Mouse (Mus musculus): ENCODE data around the gene Clmn. TPM values are rescaled to one million over a fixed set of nuclear protein-coding genes. Genes with fewer than 3 reads are reported as not detected.

The Clmn gene
- polyA plus RNA-seq, 1 experiment from 2014 or later = 8.8 TPM

DNA sequence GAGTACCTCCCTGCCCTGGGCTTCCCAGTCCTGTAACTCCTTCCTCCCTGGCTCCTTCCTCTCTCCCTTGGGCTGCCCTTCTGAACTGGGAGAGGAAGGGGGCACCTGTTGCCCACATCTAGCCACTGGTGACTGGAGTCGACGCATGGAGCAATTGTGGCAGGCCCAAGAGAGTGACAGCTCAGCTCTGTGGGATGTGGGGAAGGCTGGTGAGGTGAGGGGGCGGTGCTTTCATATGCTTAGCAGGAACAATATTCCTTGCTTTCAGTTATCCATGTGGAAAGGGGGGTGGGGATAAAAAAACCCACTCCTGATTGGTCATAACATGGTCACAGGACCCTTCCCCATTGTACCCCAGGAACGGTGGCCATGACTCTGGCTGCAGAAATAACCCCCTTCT lies 19.9 kb downstream of the Clmn start:
- WGBS = 59% methylated on average over 4 of the region's 4 CpGs
- no peak for ATAC-seq
- Histone ChIP-seq H3K4me2 (replicated peaks; ENCODE audit: low read depth) (peak overlapping the region; percentile 65), H3K36me3 (ENCODE audit: control insufficient read depth, insufficient read depth) (no peaks in the 10 kb centered on the region; the same call in 1 of the 2 replicates), H3K4me1 (replicated peaks; ENCODE audit: control insufficient read depth, insufficient read depth, low read length) (peaks cover 18% of the 10 kb centered on the region; the same call in 1 of the 2 replicates), H3K27ac (ENCODE audit: low read depth, low read length) (peak overlapping the region; percentile 77), H3K27me3 (replicated peaks; ENCODE audit: control insufficient read depth, insufficient read depth, low read length) (no peaks in the 10 kb centered on the region), H3K9me3 (ENCODE audit: control insufficient read depth) (no peaks in the 10 kb centered on the region), H3K4me3 (ENCODE audit: low read depth, low read length) (no peak overlapping the region), H3K9ac (ENCODE audit: low read depth, low read length) (no peak overlapping the region)
- no peak for TF ChIP-seq CTCF (IDR thresholded peaks at IDR 0.05; ENCODE audit: low read depth)

DNA sequence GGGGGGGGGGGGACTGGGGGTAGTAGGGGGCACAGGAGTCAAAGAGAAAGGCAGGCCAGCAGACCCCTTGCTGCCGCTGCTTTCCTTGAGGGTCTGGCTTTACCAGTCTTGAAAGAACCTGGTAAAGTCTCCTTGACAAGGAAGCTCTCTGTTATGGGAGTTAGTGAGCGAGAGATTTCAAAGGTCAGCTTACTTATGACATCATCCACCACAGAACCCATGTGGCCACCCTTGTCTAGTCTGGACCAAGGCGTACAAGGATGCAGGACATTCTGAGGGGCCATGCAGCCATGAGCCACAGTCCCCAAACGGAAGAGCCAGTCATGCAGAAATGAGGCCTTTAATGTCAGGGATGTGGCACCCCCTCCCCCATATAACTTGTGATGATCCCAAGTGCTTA lies 20.6 kb downstream of the Clmn start:
- Histone ChIP-seq H3K36me3 (ENCODE audit: control insufficient read depth, insufficient read depth) (no peaks in the 10 kb centered on the region; the same call in 1 of the 2 replicates), H3K4me2 (replicated peaks; ENCODE audit: low read depth) (no peak overlapping the region), H3K4me1 (replicated peaks; ENCODE audit: control insufficient read depth, insufficient read depth, low read length) (peaks cover 18% of the 10 kb centered on the region; the same call in 1 of the 2 replicates), H3K4me3 (ENCODE audit: low read depth, low read length) (no peak overlapping the region), H3K27me3 (replicated peaks; ENCODE audit: control insufficient read depth, insufficient read depth, low read length) (no peaks in the 10 kb centered on the region), H3K9ac (ENCODE audit: low read depth, low read length) (no peak overlapping the region), H3K27ac (ENCODE audit: low read depth, low read length) (peak overlapping the region; percentile 77; the same call in 1 of the 2 replicates), H3K9me3 (ENCODE audit: control insufficient read depth) (no peaks in the 10 kb centered on the region)
- 38% methylated on average over 4 of the region's 4 CpGs for WGBS
- no peak for TF ChIP-seq CTCF (IDR thresholded peaks at IDR 0.05; ENCODE audit: low read depth)
- ATAC-seq = peak; percentile 57

DNA sequence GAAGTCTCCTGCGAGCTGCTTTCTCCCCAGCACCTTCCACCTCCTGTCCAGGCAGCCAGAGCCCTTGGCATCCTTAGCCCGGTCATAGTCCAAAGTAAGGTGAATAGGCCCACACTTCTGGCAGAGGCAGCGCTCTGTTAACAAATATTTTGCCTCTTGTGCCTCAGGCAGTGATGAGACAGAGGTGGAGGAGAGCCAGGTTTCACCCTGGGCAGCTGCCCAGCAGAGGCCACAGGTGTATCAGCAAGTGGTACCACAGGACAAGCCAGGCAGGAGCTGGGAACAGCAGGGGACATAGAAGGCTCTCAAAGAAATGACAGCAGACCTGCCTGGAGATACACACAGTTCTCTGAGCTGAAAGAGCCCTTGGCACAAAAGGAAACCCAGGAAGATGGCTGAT lies 23.6 kb downstream of the Clmn start:
- TF ChIP-seq CTCF (IDR thresholded peaks at IDR 0.05; ENCODE audit: low read depth) = no peak
- Histone ChIP-seq H3K4me2 (replicated peaks; ENCODE audit: low read depth) (no peak overlapping the region), H3K36me3 (ENCODE audit: control insufficient read depth, insufficient read depth) (no peaks in the 10 kb centered on the region), H3K27ac (ENCODE audit: low read depth, low read length) (no peak overlapping the region), H3K27me3 (replicated peaks; ENCODE audit: control insufficient read depth, insufficient read depth, low read length) (no peaks in the 10 kb centered on the region), H3K4me1 (replicated peaks; ENCODE audit: control insufficient read depth, insufficient read depth, low read length) (peaks cover 23% of the 10 kb centered on the region), H3K4me3 (ENCODE audit: low read depth, low read length) (no peak overlapping the region), H3K9ac (ENCODE audit: low read depth, low read length) (no peak overlapping the region), H3K9me3 (ENCODE audit: control insufficient read depth) (no peaks in the 10 kb centered on the region)
- ATAC-seq = no peak
- WGBS = 80% methylated on average over 3 of the region's 3 CpGs

DNA sequence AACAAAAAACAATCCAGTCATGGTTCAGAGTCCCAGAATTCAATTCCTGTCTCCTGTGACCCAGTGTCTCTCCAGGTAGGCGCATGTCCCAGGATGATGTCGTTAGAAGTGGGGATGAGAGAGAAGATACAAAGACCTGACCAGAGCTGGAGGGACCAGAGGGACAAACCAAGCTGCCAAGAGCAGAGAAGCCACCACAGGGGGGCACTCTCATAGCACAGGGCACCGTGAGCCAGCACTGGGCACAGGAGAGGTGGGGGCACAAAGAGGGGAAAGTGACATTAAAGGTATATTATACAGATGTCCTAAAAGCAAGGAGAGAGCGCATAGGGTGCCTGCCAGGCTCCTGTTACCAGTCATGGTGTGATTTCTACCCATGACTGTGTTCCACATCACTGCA lies 25.9 kb downstream of the Clmn start:
- Histone ChIP-seq H3K36me3 (ENCODE audit: control insufficient read depth, insufficient read depth) (no peaks in the 10 kb centered on the region), H3K9ac (ENCODE audit: low read depth, low read length) (no peak overlapping the region), H3K9me3 (ENCODE audit: control insufficient read depth) (no peaks in the 10 kb centered on the region), H3K4me3 (ENCODE audit: low read depth, low read length) (no peak overlapping the region), H3K4me2 (replicated peaks; ENCODE audit: low read depth) (no peak overlapping the region), H3K27me3 (replicated peaks; ENCODE audit: control insufficient read depth, insufficient read depth, low read length) (no peaks in the 10 kb centered on the region), H3K27ac (ENCODE audit: low read depth, low read length) (no peak overlapping the region), H3K4me1 (replicated peaks; ENCODE audit: control insufficient read depth, insufficient read depth, low read length) (peaks cover 14% of the 10 kb centered on the region)
- TF ChIP-seq CTCF (IDR thresholded peaks at IDR 0.05; ENCODE audit: low read depth) = peak; percentile 70
- WGBS = 71% methylated on average over 4 of the region's 4 CpGs
- no peak for ATAC-seq

DNA sequence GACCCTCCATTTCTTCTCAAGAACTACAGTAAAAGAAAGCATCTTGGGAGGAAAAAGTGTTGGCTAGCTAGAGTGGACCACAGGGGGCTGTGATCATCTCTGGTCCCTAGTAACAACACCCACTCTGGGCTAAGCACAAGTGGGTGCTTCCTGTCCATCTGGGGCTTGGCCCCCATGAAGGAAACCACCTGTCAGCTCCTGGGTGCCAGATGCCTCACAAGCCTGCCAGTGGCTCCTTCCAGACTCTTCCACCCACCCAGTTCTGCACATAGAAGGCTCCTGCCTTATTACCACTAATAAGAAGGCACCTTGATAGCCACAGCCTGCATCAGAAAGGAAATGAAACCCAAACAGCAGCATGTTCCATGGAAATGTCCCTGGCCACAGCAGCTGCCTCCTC lies 26.4 kb downstream of the Clmn start:
- Histone ChIP-seq H3K4me2 (replicated peaks; ENCODE audit: low read depth) (no peak overlapping the region), H3K4me3 (ENCODE audit: low read depth, low read length) (no peak overlapping the region), H3K4me1 (replicated peaks; ENCODE audit: control insufficient read depth, insufficient read depth, low read length) (peaks cover 14% of the 10 kb centered on the region), H3K36me3 (ENCODE audit: control insufficient read depth, insufficient read depth) (no peaks in the 10 kb centered on the region), H3K27me3 (replicated peaks; ENCODE audit: control insufficient read depth, insufficient read depth, low read length) (no peaks in the 10 kb centered on the region), H3K9ac (ENCODE audit: low read depth, low read length) (no peak overlapping the region), H3K27ac (ENCODE audit: low read depth, low read length) (no peak overlapping the region), H3K9me3 (ENCODE audit: control insufficient read depth) (no peaks in the 10 kb centered on the region)
- TF ChIP-seq CTCF (IDR thresholded peaks at IDR 0.05; ENCODE audit: low read depth) = no peak
- ATAC-seq = no peak

DNA sequence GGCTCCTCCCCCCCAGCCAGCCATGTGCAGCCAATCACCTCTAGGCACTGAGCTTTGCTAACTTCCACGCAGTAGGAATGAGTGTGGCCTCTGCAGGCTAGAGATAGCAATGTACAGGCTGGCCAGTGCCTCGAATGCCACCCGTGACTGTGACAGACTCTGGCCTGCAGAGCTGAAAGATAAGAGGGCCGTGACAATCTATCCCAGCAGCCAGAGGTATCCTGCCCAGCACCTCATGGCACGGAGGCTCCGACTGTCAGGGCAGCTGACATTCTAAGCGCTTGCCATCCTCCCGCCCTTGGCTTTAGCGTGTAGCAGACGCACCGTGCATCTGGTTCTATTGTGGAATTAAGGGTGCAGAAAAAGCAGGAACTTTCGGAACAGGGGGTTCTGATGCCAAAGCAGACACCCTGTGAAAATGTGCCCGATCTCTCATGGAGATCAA lies 26.9 kb downstream of the Clmn start:
- no peak overlapping the region for H3K4me2 ChIP-seq (replicated peaks; ENCODE audit: low read depth)
- H3K4me1 ChIP-seq (replicated peaks; ENCODE audit: control insufficient read depth, insufficient read depth, low read length) = peaks cover 14% of the 10 kb centered on the region
- H3K9me3 ChIP-seq (ENCODE audit: control insufficient read depth) = no peaks in the 10 kb centered on the region
- no peak overlapping the region for H3K4me3 ChIP-seq (ENCODE audit: low read depth, low read length)
- no peaks in the 10 kb centered on the region for H3K27me3 ChIP-seq (replicated peaks; ENCODE audit: control insufficient read depth, insufficient read depth, low read length)
- H3K27ac ChIP-seq (ENCODE audit: low read depth, low read length) = no peak overlapping the region
- WGBS = 70% methylated on average over 13 of the region's 13 CpGs
- TF ChIP-seq CTCF (IDR thresholded peaks at IDR 0.05; ENCODE audit: low read depth) = no peak
- peak; percentile 12; the same call in 1 of the 2 replicates for ATAC-seq
- H3K36me3 ChIP-seq (ENCODE audit: control insufficient read depth, insufficient read depth) = no peaks in the 10 kb centered on the region
- no peak overlapping the region for H3K9ac ChIP-seq (ENCODE audit: low read depth, low read length)

Measured in intestine, postnatal 0 days (tissue).